Mouse (Mus musculus): ENCODE measurements around the gene Myh10. TPM values are rescaled to one million over a fixed set of nuclear protein-coding genes. Genes with fewer than 3 reads are reported as not detected.

Gene Myh10
- polyA plus RNA-seq, 1 experiment from 2014 or later = 165 TPM

DNA sequence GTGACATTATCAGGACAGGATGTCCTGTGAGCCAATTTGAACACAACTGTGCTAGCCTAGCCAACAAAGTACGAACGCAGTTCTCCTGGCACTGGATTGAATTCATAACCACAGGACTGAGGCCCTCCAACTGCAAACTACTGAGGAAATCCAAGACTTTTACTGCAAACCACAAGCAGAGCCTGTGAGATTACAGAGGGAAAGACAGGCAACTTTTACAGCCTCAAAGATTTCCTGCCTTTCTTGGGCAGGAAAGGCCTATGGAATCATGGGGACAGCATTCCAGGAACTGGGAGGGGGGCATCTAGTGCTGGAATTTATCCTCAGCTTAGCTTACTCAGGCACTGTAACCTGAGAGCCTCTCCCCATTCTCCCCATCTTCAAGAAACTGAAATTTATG is 26.0 kb upstream of the Myh10 start:
- Histone ChIP-seq H3K9me3 (ENCODE audit: control insufficient read depth, low read length) (no peaks in the 10 kb centered on the region; the same call in 1 of the 2 replicates), H3K27me3 (ENCODE audit: control insufficient read depth, insufficient read depth, low read length) (no peaks in the 10 kb centered on the region), H3K27ac (ENCODE audit: low read depth, low read length) (no peak overlapping the region), H3K9ac (ENCODE audit: low read length) (no peak overlapping the region), H3K36me3 (ENCODE audit: control insufficient read depth, insufficient read depth, low read length) (no peaks in the 10 kb centered on the region), H3K4me1 (replicated peaks; ENCODE audit: control insufficient read depth, insufficient read depth, low read length) (no peaks in the 10 kb centered on the region), H3K4me2 (ENCODE audit: low read depth, low read length, severe bottlenecking) (no peak overlapping the region), H3K4me3 (ENCODE audit: low read depth, low read length) (no peak overlapping the region)
- DNase-seq (ENCODE audit: low spot score) (no peak), ATAC-seq (replicated peaks; ENCODE audit: low FRiP score) (no peak)
- 89% methylated on average over 2 of the region's 2 CpGs for WGBS

DNA sequence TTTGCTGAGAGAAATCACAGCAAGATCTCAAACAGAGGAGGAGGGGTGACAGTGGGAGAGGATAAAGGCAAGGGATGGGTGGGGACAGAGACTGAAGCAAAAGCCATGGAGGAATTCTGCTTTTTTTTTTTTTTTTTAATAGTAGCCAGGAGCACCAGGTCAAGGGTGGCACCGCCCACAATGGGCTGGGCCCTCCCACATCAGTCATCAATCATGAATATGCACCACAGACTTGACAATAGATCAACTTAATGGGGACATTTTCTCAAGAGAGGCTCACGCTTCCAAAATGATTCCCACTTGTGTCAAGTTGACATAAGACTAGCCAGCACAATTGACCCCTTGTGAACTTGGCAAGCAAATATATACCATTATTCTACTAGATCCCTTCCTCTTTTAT is 25.1 kb upstream of the Myh10 start:
- Histone ChIP-seq H3K4me2 (ENCODE audit: low read depth, low read length, severe bottlenecking) (no peak overlapping the region), H3K4me3 (ENCODE audit: low read depth, low read length) (no peak overlapping the region), H3K4me1 (replicated peaks; ENCODE audit: control insufficient read depth, insufficient read depth, low read length) (no peaks in the 10 kb centered on the region), H3K36me3 (ENCODE audit: control insufficient read depth, insufficient read depth, low read length) (no peaks in the 10 kb centered on the region), H3K9me3 (ENCODE audit: control insufficient read depth, low read length) (no peaks in the 10 kb centered on the region; the same call in 1 of the 2 replicates), H3K27me3 (ENCODE audit: control insufficient read depth, insufficient read depth, low read length) (no peaks in the 10 kb centered on the region), H3K9ac (ENCODE audit: low read length) (no peak overlapping the region), H3K27ac (ENCODE audit: low read depth, low read length) (no peak overlapping the region)
- no peak for DNase-seq (ENCODE audit: low spot score)
- ATAC-seq (replicated peaks; ENCODE audit: low FRiP score) = no peak
- WGBS = 59% methylated on average over 2 of the region's 2 CpGs

DNA sequence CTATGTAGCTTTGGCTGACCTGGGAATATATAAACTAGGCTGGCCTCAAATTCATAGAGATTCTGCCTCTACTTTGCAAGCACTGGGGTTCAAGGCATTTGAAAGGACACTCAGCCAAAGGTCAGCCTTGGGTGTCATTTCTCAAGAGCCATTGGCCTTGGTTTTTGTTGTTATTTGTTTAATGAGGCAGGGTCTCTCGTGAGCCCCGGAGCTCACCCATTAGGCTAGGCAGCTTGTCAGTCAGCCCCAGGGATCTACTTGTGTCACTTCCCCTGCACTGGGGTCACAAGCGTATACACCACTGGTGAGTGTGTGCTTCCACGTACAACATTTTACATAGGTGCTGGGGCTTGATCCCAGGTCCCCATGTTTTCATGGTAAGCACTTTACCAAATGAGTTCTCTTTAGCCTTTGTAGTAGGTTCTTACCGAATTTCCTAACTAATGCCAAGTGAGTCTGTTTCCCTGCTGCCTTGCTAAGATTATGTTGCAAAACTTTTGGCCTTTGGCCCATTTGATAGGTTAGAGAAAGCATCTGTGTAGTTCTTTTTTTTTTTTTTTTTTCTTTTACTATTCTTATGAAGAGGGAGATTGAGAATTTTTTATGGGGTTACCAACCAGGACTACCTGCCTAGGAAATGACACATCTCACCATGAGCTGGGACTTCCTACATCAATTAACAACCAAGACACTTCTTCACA is 18.9 kb upstream of the Myh10 start:
- Histone ChIP-seq H3K27ac (ENCODE audit: low read depth, low read length) (no peak overlapping the region), H3K4me3 (ENCODE audit: low read depth, low read length) (no peak overlapping the region), H3K4me2 (ENCODE audit: low read depth, low read length, severe bottlenecking) (no peak overlapping the region), H3K27me3 (ENCODE audit: control insufficient read depth, insufficient read depth, low read length) (no peaks in the 10 kb centered on the region), H3K36me3 (ENCODE audit: control insufficient read depth, insufficient read depth, low read length) (no peaks in the 10 kb centered on the region), H3K9ac (ENCODE audit: low read length) (no peak overlapping the region), H3K4me1 (replicated peaks; ENCODE audit: control insufficient read depth, insufficient read depth, low read length) (no peaks in the 10 kb centered on the region), H3K9me3 (ENCODE audit: control insufficient read depth, low read length) (no peaks in the 10 kb centered on the region; the same call in 1 of the 2 replicates)
- DNase-seq (ENCODE audit: low spot score) = no peak
- 74% methylated on average over 5 of the region's 5 CpGs for WGBS
- no peak for ATAC-seq (replicated peaks; ENCODE audit: low FRiP score)

DNA sequence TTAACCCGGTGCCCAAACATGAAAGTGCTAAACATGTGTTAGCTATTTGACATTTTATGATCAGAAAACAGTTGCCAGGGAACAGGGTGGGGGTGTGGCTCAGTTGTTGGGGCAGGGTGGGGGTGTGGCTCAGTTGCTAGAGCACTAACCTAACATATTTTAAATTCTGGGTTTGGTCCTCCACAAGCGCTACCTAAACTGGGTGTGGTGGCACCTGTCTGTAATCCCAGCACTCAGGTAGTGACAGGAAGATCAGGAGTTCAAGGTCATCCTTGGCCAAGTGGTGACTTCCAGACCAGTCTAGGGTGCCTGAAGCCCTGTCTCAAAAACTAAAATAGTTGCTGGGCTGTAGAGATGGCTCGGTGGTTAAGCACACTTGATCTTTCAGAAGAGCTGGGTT is 17.3 kb upstream of the Myh10 start:
- DNase-seq (ENCODE audit: low spot score) (no peak), ATAC-seq (replicated peaks; ENCODE audit: low FRiP score) (no peak)
- Histone ChIP-seq H3K27ac (ENCODE audit: low read depth, low read length) (no peak overlapping the region), H3K9ac (ENCODE audit: low read length) (no peak overlapping the region), H3K9me3 (ENCODE audit: control insufficient read depth, low read length) (no peaks in the 10 kb centered on the region), H3K4me2 (ENCODE audit: low read depth, low read length, severe bottlenecking) (no peak overlapping the region), H3K36me3 (ENCODE audit: control insufficient read depth, insufficient read depth, low read length) (no peaks in the 10 kb centered on the region), H3K4me1 (replicated peaks; ENCODE audit: control insufficient read depth, insufficient read depth, low read length) (no peaks in the 10 kb centered on the region), H3K4me3 (ENCODE audit: low read depth, low read length) (no peak overlapping the region), H3K27me3 (ENCODE audit: control insufficient read depth, insufficient read depth, low read length) (no peaks in the 10 kb centered on the region)
- WGBS = 92% methylated on average over 3 of the region's 3 CpGs

DNA sequence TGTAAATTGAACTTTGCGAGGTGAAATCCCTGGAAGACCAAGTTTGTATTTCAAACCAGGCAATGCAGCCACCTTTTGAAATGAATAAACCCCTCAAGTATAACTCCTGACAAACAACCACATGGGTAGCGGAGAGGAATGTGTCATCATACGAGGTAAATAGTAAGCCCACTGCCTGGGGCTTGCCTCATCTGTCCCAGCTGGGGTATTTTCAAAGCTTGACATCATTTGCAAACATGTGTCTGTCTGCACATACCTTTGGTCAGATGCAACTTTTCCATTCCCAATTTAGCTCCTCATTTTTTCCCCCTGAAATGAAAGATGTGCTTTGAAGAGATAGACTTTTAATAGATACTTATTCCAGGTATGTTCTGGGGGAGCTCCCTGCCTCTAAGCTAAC is 16.7 kb upstream of the Myh10 start:
- DNase-seq (ENCODE audit: low spot score) = no peak
- Histone ChIP-seq H3K4me2 (ENCODE audit: low read depth, low read length, severe bottlenecking) (no peak overlapping the region), H3K4me1 (replicated peaks; ENCODE audit: control insufficient read depth, insufficient read depth, low read length) (no peaks in the 10 kb centered on the region), H3K36me3 (ENCODE audit: control insufficient read depth, insufficient read depth, low read length) (no peaks in the 10 kb centered on the region), H3K9me3 (ENCODE audit: control insufficient read depth, low read length) (no peaks in the 10 kb centered on the region), H3K27me3 (ENCODE audit: control insufficient read depth, insufficient read depth, low read length) (no peaks in the 10 kb centered on the region), H3K27ac (ENCODE audit: low read depth, low read length) (no peak overlapping the region), H3K4me3 (ENCODE audit: low read depth, low read length) (no peak overlapping the region), H3K9ac (ENCODE audit: low read length) (no peak overlapping the region)
- no peak for ATAC-seq (replicated peaks; ENCODE audit: low FRiP score)
- WGBS = 84% methylated on average over 3 of the region's 3 CpGs

DNA sequence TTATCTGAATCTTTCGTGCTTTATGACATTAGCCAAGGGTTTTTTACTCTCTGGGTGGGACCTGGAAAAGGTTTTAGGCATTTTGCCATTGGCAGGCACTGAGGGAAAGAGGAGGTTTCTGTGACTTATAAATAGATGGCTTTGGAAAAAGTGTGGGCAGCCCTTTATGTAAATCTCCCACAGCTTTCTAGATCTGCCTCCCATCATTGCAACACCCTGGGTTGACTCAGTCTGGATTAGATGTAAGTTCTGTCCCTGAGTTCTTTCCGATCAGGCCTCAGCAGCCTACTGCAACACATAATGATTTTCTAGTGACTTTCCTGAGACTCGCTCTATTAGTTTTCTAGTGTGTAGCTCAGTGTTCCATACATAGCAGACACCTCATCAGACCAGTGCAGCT is 16.1 kb upstream of the Myh10 start:
- no peak for ATAC-seq (replicated peaks; ENCODE audit: low FRiP score)

DNA sequence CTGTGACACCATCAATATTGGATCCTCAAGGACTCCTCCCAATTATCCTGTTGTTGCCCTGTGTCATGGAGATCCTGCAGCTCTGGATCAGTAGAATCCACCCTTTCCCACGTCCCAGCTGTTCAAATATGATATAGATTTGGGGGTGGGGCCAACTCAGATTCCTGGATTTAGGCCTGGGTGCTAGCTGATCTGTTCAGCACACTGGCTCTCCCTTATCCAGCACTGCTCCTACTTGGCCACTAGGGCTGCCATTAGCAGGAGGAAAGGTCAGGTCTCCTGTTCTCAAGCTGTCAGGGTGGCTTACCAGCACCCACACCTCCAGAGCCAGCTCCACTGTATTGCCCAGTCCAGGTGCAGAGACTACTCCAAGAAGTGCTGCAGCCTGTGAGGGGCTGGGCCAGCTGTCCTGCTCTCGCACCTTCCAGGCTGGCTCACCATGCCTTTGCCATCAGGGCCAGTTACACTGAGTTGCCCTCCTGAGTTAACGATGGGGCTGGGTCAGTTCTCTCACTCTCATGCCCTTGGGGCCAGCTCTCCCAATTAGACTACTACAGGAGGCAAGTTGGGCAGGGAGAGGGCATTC is 10.0 kb upstream of the Myh10 start:
- Histone ChIP-seq H3K36me3 (ENCODE audit: control insufficient read depth, insufficient read depth, low read length) (no peaks in the 10 kb centered on the region), H3K27ac (ENCODE audit: low read depth, low read length) (no peak overlapping the region), H3K9ac (ENCODE audit: low read length) (no peak overlapping the region), H3K27me3 (ENCODE audit: control insufficient read depth, insufficient read depth, low read length) (no peaks in the 10 kb centered on the region), H3K4me2 (ENCODE audit: low read depth, low read length, severe bottlenecking) (no peak overlapping the region), H3K4me3 (ENCODE audit: low read depth, low read length) (no peak overlapping the region), H3K4me1 (replicated peaks; ENCODE audit: control insufficient read depth, insufficient read depth, low read length) (no peaks in the 10 kb centered on the region), H3K9me3 (ENCODE audit: control insufficient read depth, low read length) (no peaks in the 10 kb centered on the region)
- 58% methylated on average over 3 of the region's 3 CpGs for WGBS
- DNase-seq (ENCODE audit: low spot score) (no peak), ATAC-seq (replicated peaks; ENCODE audit: low FRiP score) (no peak)

More for the DNA sequence above, 16.1 kb upstream of the Myh10 start:
- Histone ChIP-seq H3K4me3 (ENCODE audit: low read depth, low read length) (no peak overlapping the region), H3K4me1 (replicated peaks; ENCODE audit: control insufficient read depth, insufficient read depth, low read length) (no peaks in the 10 kb centered on the region), H3K27ac (ENCODE audit: low read depth, low read length) (no peak overlapping the region), H3K9ac (ENCODE audit: low read length) (no peak overlapping the region), H3K27me3 (ENCODE audit: control insufficient read depth, insufficient read depth, low read length) (no peaks in the 10 kb centered on the region), H3K36me3 (ENCODE audit: control insufficient read depth, insufficient read depth, low read length) (no peaks in the 10 kb centered on the region), H3K9me3 (ENCODE audit: control insufficient read depth, low read length) (no peaks in the 10 kb centered on the region), H3K4me2 (ENCODE audit: low read depth, low read length, severe bottlenecking) (no peak overlapping the region)
- no peak for DNase-seq (ENCODE audit: low spot score)
- 86% methylated on average over 3 of the region's 3 CpGs for WGBS

DNA sequence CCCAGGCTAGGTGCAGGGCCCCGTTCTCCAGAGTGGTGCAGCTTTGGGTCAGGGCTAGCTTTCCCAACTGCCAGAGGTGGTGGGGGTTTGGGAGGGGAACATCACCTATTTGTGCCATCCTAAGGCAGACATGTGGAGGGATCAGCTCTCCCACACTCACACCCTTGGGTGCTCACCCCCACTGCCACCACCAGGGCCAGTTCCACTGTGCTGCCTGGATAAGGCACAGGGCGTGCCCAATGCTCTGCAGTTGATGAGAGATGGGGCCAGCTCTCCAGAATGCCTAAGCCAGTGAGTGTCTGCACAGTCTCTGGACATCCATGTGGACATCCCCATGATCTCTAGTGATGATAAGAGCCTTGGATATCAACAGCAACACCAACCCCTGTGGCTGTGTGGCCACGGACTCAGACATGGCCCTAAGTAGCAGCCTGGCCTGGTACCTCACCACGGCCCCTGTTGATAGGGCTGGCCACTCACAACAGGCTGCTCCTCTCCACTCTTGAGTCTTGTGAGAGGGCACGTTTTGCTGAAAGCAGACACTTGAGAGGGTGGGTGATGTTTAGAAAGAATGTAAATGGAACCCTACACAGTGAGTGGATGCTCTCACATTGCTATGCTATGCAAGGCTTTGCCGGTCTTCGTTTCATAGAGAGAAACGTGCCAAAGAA is 9.1 kb upstream of the Myh10 start:
- no peak for ATAC-seq (replicated peaks; ENCODE audit: low FRiP score)
- H3K27me3 ChIP-seq (ENCODE audit: control insufficient read depth, insufficient read depth, low read length) = no peaks in the 10 kb centered on the region
- H3K9me3 ChIP-seq (ENCODE audit: control insufficient read depth, low read length) = no peaks in the 10 kb centered on the region
- no peak overlapping the region for H3K9ac ChIP-seq (ENCODE audit: low read length)
- no peak for DNase-seq (ENCODE audit: low spot score)
- no peaks in the 10 kb centered on the region for H3K4me1 ChIP-seq (replicated peaks; ENCODE audit: control insufficient read depth, insufficient read depth, low read length)
- 83% methylated on average over 8 of the region's 8 CpGs for WGBS
- no peak overlapping the region for H3K4me2 ChIP-seq (ENCODE audit: low read depth, low read length, severe bottlenecking)
- H3K36me3 ChIP-seq (ENCODE audit: control insufficient read depth, insufficient read depth, low read length) = no peaks in the 10 kb centered on the region
- no peak overlapping the region for H3K4me3 ChIP-seq (ENCODE audit: low read depth, low read length)
- no peak overlapping the region for H3K27ac ChIP-seq (ENCODE audit: low read depth, low read length)

All from forebrain, embryonic 11.5 days (tissue).